Mouse (Mus musculus): ENCODE results near the gene Dpm3. TPM values are rescaled to one million over a fixed set of nuclear protein-coding genes. Genes with fewer than 3 reads are reported as not detected.
A peak's percentile ranks its signal among the peaks of the same experiment; 100 is the strongest.

Dpm3 gene
- polyA plus RNA-seq, 1 experiment from 2014 or later: 87.2 TPM

DNA sequence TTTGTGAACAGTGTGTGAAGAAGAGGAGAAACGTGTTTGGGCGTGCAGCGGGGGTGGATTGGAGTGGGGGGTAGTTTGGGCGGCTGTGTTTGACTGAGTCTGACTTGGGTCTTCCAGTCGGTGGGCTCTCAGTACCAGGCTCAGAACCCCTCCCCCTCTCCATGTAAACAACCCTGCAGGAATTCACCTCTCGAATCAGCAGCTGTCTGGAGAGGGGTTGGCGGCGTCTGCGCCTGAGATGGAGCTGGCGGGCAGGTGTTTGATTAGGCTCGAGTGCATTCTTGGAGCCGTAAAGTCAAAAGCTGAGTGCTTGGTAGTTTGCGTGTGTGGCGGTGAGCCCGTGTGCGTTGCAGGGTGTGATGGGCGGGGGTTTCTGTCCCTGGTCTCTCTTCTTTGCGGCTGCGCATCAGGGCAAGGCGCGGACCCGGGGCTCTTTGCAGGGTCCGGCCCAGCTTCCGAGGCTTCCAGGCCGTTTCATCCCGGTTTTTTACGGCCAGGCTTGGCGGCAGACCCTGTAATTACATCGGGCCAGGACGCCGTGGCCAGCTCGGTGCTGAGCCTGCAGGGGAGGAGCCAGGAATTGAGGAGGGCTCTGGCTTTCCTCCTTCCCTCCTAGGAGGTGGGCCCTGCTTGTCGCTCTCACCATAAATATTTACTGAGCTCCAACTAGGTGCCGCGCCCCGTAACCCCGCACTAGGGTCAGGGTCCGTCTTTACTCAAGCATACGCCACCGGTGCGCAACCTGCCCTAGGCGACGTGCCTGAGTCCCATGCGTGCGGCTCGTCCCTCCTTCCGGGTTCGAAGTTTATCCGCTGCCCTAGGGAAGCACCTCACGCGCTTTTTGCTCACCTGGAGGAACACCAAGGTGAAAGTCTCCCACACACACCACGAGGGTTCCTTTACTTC, 21.7 kb downstream of the Dpm3 start, which contains the start of gene Efna1:
Efna1 (minus strand) TSS at position 537 of the 906 bp plus-strand sequence.
- Histone ChIP-seq H3K9ac (ENCODE audit: low read length) (peak within 1 kb of the TSS; percentile 61), H3K27ac (ENCODE audit: low read depth, low read length) (no peak within 1 kb of the TSS), H3K4me3 (ENCODE audit: low read depth, low read length) (peak within 1 kb of the TSS; percentile 40), H3K4me2 (peak within 1 kb of the TSS; percentile 91), H3K27me3 (ENCODE audit: control insufficient read depth, insufficient read depth, low read length) (peaks cover 41% of the 10 kb centered on the region), H3K4me1 (ENCODE audit: control insufficient read depth, insufficient read depth, low read length) (peaks cover 21% of the 10 kb centered on the region), H3K36me3 (ENCODE audit: control insufficient read depth, insufficient read depth, low read length) (no peaks in the 10 kb centered on the region), H3K9me3 (ENCODE audit: control insufficient read depth, low read length) (no peaks in the 10 kb centered on the region)
- DNase-seq (ENCODE audit: low spot score, missing footprints) (peak; percentile 97), ATAC-seq (ENCODE audit: low FRiP score) (peak; percentile 39)
- WGBS: under 1% methylated on average over 52 of the region's 52 CpGs

DNA sequence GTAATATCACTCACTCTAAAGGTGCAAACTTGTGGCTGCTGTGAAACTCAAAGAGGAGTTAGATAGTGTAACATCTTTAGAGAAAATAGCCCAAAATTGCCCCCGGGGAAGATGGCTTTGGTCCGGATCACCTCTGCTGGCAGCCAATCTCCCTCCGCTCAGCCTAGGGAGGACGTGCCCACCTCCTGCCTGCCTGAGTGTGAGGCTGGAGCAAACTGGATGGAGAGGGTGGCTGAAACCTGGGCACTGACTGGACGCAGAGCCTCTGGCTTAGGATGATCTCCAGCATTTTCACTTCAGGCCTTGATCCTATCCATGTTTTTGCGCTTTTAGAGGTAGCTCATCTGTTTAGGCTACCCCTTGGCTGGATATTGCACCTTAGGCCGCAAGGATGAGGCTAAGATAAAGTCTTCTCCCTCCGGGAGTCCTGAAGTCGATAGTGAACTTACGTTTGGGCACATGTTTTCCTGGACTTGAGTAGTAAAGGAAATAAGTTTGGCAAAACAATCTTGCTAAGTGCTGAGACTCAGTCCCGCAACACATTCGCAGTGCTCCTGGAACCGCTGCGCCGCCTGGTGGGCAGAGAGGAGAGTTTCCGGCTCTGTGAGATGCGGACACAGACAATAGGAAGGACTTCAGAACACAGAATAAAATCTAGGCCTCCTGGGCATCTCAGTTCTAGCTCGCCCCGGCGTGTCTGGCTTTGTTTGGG, 22.6 kb downstream of the Dpm3 start:
- peak overlapping the region; percentile 40 for H3K4me3 ChIP-seq (ENCODE audit: low read depth, low read length)
- peak overlapping the region; percentile 61 for H3K9ac ChIP-seq (ENCODE audit: low read length)
- no peak overlapping the region for H3K27ac ChIP-seq (ENCODE audit: low read depth, low read length)
- no peaks in the 10 kb centered on the region for H3K9me3 ChIP-seq (ENCODE audit: control insufficient read depth, low read length)
- peak overlapping the region; percentile 91 for H3K4me2 ChIP-seq
- DNase-seq (ENCODE audit: low spot score, missing footprints): peak; percentile 99
- peaks cover 21% of the 10 kb centered on the region for H3K4me1 ChIP-seq (ENCODE audit: control insufficient read depth, insufficient read depth, low read length)
- H3K36me3 ChIP-seq (ENCODE audit: control insufficient read depth, insufficient read depth, low read length): no peaks in the 10 kb centered on the region
- peak; percentile 33; the same call in 1 of the 2 replicates for ATAC-seq (ENCODE audit: low FRiP score)
- WGBS: 12% methylated on average over 20 of the region's 20 CpGs
- H3K27me3 ChIP-seq (ENCODE audit: control insufficient read depth, insufficient read depth, low read length): peaks cover 41% of the 10 kb centered on the region

DNA sequence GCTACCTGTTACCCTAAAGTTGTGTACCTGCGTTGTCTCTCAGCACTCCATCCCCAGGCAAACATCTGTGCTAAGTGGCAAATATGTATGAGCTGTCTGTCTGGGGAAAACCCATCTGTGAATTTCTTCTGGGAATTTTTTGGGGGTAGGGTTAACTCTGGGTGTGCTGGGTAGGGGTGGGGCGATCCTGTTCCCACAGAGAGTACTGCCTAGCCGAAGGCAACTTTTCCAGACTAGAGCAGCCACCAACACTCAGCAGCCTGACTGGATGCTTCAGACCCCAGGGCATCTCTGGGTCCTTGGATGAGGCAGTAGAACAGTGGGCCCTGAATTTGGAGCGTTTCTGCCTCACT, 23.1 kb downstream of the Dpm3 start:
- H3K9me3 ChIP-seq (ENCODE audit: control insufficient read depth, low read length): no peaks in the 10 kb centered on the region
- no peak overlapping the region for H3K4me3 ChIP-seq (ENCODE audit: low read depth, low read length)
- peaks cover 21% of the 10 kb centered on the region for H3K4me1 ChIP-seq (ENCODE audit: control insufficient read depth, insufficient read depth, low read length)
- ATAC-seq (ENCODE audit: low FRiP score) (no peak), DNase-seq (ENCODE audit: low spot score, missing footprints) (peak; percentile 88)
- H3K27me3 ChIP-seq (ENCODE audit: control insufficient read depth, insufficient read depth, low read length): peaks cover 39% of the 10 kb centered on the region
- H3K9ac ChIP-seq (ENCODE audit: low read length): peak overlapping the region; percentile 47
- H3K36me3 ChIP-seq (ENCODE audit: control insufficient read depth, insufficient read depth, low read length): no peaks in the 10 kb centered on the region
- no peak overlapping the region for H3K27ac ChIP-seq (ENCODE audit: low read depth, low read length)
- 22% methylated on average over 4 of the region's 4 CpGs for WGBS
- H3K4me2 ChIP-seq: no peak overlapping the region

DNA sequence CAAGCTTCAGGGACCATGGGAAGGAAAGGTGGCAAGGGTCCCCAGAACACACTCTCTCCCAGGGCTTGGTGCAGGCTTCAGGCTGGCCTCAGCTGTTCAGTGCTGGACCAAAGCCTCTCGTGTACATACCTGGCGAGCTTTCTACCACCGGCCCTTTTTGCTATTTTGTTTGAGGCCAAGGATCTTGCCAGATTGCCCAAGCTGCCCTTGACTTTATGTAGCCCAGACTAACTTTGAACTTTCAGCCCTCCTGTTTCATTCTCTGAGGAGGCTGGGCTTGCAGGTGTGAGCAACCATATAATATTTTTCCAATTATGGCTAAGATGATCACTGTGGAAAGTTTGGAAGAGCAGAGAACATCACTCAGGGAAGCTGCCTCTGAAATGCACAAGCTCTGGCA, 25.1 kb downstream of the Dpm3 start:
- peaks cover 19% of the 10 kb centered on the region for H3K4me1 ChIP-seq (ENCODE audit: control insufficient read depth, insufficient read depth, low read length)
- H3K4me3 ChIP-seq (ENCODE audit: low read depth, low read length): no peak overlapping the region
- DNase-seq (ENCODE audit: low spot score, missing footprints) (no peak), ATAC-seq (ENCODE audit: low FRiP score) (no peak)
- H3K27me3 ChIP-seq (ENCODE audit: control insufficient read depth, insufficient read depth, low read length): peaks cover 26% of the 10 kb centered on the region
- H3K4me2 ChIP-seq: no peak overlapping the region
- no peak overlapping the region for H3K27ac ChIP-seq (ENCODE audit: low read depth, low read length)
- no peaks in the 10 kb centered on the region for H3K36me3 ChIP-seq (ENCODE audit: control insufficient read depth, insufficient read depth, low read length)
- no peak overlapping the region for H3K9ac ChIP-seq (ENCODE audit: low read length)
- 91% methylated on average over 3 of the region's 3 CpGs for WGBS
- H3K9me3 ChIP-seq (ENCODE audit: control insufficient read depth, low read length): no peaks in the 10 kb centered on the region

DNA sequence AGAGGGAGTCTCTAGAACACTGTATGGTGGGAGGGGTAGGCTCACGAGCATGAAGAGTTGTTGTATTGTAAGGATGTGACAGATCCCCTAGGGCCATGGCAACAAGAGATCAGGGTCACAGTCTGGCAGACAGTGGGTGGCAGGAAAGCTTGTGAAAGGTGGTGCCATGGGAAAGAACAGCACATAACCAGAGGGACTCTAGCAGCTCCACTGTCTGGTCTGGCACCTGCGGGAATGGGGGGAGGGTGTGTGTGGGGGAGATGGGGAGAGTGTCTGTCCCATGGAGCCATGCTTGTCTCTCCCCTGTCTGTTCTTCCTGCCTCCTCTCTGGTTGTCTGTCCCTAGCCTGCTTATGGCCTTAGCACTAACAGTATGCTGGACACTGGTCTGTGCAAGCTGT, 26.4 kb downstream of the Dpm3 start:
- DNase-seq (ENCODE audit: low spot score, missing footprints) (peak; percentile 82), ATAC-seq (ENCODE audit: low FRiP score) (no peak)
- Histone ChIP-seq H3K36me3 (ENCODE audit: control insufficient read depth, insufficient read depth, low read length) (no peaks in the 10 kb centered on the region), H3K27me3 (ENCODE audit: control insufficient read depth, insufficient read depth, low read length) (peaks cover 14% of the 10 kb centered on the region), H3K4me1 (ENCODE audit: control insufficient read depth, insufficient read depth, low read length) (peaks cover 8% of the 10 kb centered on the region), H3K4me3 (ENCODE audit: low read depth, low read length) (no peak overlapping the region), H3K27ac (ENCODE audit: low read depth, low read length) (no peak overlapping the region), H3K9me3 (ENCODE audit: control insufficient read depth, low read length) (no peaks in the 10 kb centered on the region), H3K4me2 (no peak overlapping the region), H3K9ac (ENCODE audit: low read length) (no peak overlapping the region)
- WGBS: 44% methylated on average over 2 of the region's 2 CpGs

DNA sequence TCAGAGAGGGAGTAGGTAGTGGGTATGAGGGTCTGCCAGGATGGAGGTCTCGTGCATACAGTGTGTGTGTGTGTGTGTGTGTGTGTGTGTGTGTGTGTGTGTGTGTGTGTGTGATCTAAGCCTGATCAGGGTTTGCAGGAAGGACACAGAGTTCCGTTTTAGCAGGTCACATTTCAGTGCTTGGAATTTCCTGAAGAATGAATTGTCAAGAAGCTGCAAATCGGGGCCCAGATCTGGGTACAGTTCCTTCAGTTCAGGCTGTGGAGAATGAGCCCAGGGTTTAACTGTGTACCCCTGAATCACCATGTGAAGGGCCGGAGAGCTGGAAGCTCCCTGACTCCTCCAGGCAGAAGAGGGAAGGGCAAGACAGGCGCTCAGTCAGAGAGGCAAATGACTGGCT, 28.1 kb downstream of the Dpm3 start:
- Histone ChIP-seq H3K27ac (ENCODE audit: low read depth, low read length) (no peak overlapping the region), H3K9me3 (ENCODE audit: control insufficient read depth, low read length) (no peaks in the 10 kb centered on the region), H3K4me3 (ENCODE audit: low read depth, low read length) (no peak overlapping the region), H3K4me1 (ENCODE audit: control insufficient read depth, insufficient read depth, low read length) (no peaks in the 10 kb centered on the region), H3K4me2 (no peak overlapping the region), H3K36me3 (ENCODE audit: control insufficient read depth, insufficient read depth, low read length) (no peaks in the 10 kb centered on the region), H3K27me3 (ENCODE audit: control insufficient read depth, insufficient read depth, low read length) (no peaks in the 10 kb centered on the region), H3K9ac (ENCODE audit: low read length) (no peak overlapping the region)
- ATAC-seq (ENCODE audit: low FRiP score) (no peak), DNase-seq (ENCODE audit: low spot score, missing footprints) (peak; percentile 80)
- WGBS: 71% methylated on average over 5 of the region's 5 CpGs

DNA sequence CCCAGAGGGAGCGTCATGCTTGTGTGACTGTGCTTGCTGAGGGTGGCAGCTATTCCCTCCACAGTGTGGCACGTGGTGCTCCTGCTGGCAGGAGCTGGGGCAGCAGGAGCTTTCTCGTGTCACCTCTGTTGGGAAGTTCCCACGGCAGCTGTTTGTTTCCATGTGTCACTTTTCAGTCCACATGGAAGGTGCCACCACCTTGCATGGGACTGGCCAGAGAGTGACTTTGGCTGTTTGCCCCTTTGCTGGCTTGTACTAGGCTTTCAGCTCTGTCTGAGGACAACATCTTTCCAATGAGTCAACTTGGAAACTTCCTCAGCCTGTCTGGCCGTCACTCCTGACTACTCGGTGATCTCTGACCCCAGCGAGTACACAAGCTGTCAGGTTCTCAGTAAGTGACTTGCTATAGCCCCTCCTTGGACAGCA, 29.4 kb downstream of the Dpm3 start:
- H3K9me3 ChIP-seq (ENCODE audit: control insufficient read depth, low read length): no peaks in the 10 kb centered on the region
- ATAC-seq (ENCODE audit: low FRiP score): no peak
- no peak for DNase-seq (ENCODE audit: low spot score, missing footprints)
- H3K4me1 ChIP-seq (ENCODE audit: control insufficient read depth, insufficient read depth, low read length): no peaks in the 10 kb centered on the region
- no peak overlapping the region for H3K9ac ChIP-seq (ENCODE audit: low read length)
- H3K27ac ChIP-seq (ENCODE audit: low read depth, low read length): no peak overlapping the region
- H3K4me3 ChIP-seq (ENCODE audit: low read depth, low read length): no peak overlapping the region
- no peak overlapping the region for H3K4me2 ChIP-seq
- H3K27me3 ChIP-seq (ENCODE audit: control insufficient read depth, insufficient read depth, low read length): no peaks in the 10 kb centered on the region
- WGBS: 62% methylated on average over 7 of the region's 7 CpGs
- no peaks in the 10 kb centered on the region for H3K36me3 ChIP-seq (ENCODE audit: control insufficient read depth, insufficient read depth, low read length)

DNA sequence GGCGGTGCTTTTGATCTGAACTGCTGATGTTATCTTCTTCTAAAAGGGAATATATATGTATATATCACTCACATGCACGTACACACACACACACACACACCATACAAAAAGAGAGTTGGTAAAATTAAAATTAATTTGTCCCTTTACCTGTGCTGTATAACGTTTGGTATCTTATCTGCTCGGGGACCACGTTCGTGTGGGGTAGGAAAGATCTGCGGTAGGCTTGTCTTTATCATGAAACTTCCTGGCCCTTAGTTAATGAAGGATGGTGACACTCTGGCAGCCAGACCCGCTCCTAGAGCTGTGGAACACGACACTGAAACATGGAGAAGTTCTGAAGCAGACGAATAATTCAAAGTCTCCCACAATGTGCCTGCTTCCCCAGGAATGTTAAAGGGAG, 32.7 kb downstream of the Dpm3 start:
- no peaks in the 10 kb centered on the region for H3K27me3 ChIP-seq (ENCODE audit: control insufficient read depth, insufficient read depth, low read length)
- no peaks in the 10 kb centered on the region for H3K4me1 ChIP-seq (ENCODE audit: control insufficient read depth, insufficient read depth, low read length)
- 80% methylated on average over 10 of the region's 10 CpGs for WGBS
- ATAC-seq (ENCODE audit: low FRiP score): no peak
- no peak overlapping the region for H3K4me2 ChIP-seq
- H3K27ac ChIP-seq (ENCODE audit: low read depth, low read length): no peak overlapping the region
- no peaks in the 10 kb centered on the region for H3K9me3 ChIP-seq (ENCODE audit: control insufficient read depth, low read length)
- H3K36me3 ChIP-seq (ENCODE audit: control insufficient read depth, insufficient read depth, low read length): no peaks in the 10 kb centered on the region
- DNase-seq (ENCODE audit: low spot score, missing footprints): peak; percentile 2
- no peak overlapping the region for H3K4me3 ChIP-seq (ENCODE audit: low read depth, low read length)
- no peak overlapping the region for H3K9ac ChIP-seq (ENCODE audit: low read length)

DNA sequence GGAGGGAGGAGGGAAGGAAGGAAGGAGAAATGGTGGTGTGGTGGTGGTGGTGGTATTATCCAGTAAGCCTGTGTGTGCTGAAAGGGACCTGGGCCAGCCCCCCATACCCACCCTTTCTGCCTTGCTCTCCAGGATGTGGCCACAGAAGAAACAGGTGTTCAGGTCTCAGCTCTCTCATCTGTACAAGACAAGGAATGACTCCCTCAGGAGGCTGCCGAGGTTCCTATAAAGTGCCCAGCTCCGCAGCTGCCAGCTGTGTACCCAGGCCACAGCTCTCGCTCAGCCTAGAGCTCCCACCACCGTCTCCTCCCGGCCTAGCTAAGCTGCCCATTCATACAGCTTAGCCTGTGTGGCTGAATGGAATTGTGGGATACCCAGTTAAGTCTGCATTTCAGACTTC, 33.1 kb downstream of the Dpm3 start:
- no peak overlapping the region for H3K27ac ChIP-seq (ENCODE audit: low read depth, low read length)
- no peak overlapping the region for H3K4me2 ChIP-seq
- peak; percentile 12 for DNase-seq (ENCODE audit: low spot score, missing footprints)
- 66% methylated on average over 5 of the region's 5 CpGs for WGBS
- no peak overlapping the region for H3K9ac ChIP-seq (ENCODE audit: low read length)
- H3K27me3 ChIP-seq (ENCODE audit: control insufficient read depth, insufficient read depth, low read length): no peaks in the 10 kb centered on the region
- no peak for ATAC-seq (ENCODE audit: low FRiP score)
- H3K36me3 ChIP-seq (ENCODE audit: control insufficient read depth, insufficient read depth, low read length): no peaks in the 10 kb centered on the region
- H3K9me3 ChIP-seq (ENCODE audit: control insufficient read depth, low read length): no peaks in the 10 kb centered on the region
- no peak overlapping the region for H3K4me3 ChIP-seq (ENCODE audit: low read depth, low read length)
- H3K4me1 ChIP-seq (ENCODE audit: control insufficient read depth, insufficient read depth, low read length): no peaks in the 10 kb centered on the region

Measured in midbrain, embryonic 11.5 days (tissue).